Mouse (Mus musculus): ENCODE results near the gene Robo2.

DNA sequence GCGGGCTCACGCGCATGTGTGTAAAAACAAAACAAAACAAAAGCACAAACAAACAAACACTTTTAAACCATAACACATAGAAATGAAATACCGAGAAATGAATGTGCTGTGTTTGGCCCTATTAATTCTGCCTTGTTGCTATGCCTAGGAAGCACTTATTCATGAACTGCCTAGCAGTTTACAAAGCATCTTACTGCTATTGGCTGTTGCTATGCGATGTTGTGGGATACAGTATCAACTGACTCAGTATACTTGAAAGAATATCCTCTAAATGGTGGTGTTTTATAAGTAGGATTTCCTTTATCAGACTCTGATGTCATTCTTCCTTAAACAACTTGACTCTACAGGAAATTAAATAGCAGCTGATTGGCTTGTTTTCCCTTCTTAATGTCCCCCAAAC, 339.0 kb downstream of the Robo2 start:
- TF ChIP-seq CTCF (IDR thresholded peaks at IDR 0.05; ENCODE audit: low read depth, low read length) (no peak), POLR2A (IDR thresholded peaks at IDR 0.05; ENCODE audit: borderline replicate concordance, low read depth, low read length) (no peak)
